Mouse (Mus musculus) gastrocnemius, postnatal 25 days (tissue): ENCODE measurements around the gene Ogfod1. TPM values are rescaled to one million over a fixed set of nuclear protein-coding genes. Genes with fewer than 3 reads are reported as not detected.

Experiments
- DNase-seq: peaks from one replicate; pipeline ENCODE4 v3.0.0; 2022
- total RNA-seq, 2 experiments: library from RNA; stranded (reverse); gene quantifications; 1 replicate in 1 of 2; 2 replicates in 1 of 2; pipeline ENCODE4 v1.2.3; 2021

Ogfod1 gene
- total RNA-seq, 2 experiments from 2014 or later: 21.5 to 22.8 TPM

DNA sequence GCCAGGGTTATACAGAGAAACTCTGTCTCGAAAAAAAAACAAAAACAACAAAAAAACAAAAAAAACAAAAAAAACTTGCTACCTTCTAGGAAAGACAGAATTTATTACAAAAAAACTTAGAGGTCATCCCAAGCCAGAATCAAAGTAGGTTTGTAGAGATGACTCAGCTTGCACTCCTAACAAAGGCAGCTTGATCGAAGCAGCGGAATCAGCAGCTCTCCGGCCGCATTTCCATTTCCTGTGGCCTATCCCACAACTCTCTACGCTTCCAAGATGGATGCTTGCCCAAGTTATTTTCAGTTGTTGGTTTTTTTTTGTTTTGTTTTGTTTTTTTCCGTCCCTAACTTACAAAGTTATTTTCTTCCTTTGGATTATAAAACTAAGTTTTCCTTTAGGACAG is 31.8 kb downstream of the Ogfod1 start:
- no peak for DNase-seq

DNA sequence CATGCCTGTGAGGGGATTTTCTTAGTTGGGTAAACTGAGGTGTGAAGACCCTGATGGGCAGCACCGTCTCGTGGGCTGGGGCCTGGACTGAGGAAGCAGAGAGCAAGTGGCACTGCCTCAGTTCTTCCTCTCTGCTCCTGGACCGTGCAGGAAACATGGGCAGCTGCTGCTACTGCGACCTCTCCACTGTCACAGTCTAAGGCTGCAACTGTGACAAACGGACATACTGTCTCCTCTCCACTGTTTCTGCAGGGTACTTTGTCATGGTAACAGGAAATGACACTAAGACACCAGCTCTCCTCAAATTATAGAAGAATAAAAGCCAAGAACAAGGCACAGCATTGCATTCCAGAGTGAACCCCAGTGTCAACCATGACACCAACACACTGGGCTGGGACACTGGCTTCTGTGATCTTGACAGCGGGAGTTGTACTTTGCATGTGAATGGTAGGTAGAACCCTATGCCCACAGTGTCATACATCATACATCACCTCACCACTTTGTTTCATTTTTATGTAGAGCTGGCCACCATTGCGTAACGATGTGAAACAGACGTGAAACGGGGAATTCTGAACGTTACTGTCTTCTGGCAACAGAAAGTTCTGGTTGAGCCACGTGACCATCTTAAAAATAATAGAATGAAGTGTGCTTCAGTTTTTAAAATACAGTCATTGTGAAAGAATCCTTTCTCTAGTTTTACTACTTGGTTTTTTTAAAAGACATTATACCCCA is 39.6 kb downstream of the Ogfod1 start:
- DNase-seq: no peak

DNA sequence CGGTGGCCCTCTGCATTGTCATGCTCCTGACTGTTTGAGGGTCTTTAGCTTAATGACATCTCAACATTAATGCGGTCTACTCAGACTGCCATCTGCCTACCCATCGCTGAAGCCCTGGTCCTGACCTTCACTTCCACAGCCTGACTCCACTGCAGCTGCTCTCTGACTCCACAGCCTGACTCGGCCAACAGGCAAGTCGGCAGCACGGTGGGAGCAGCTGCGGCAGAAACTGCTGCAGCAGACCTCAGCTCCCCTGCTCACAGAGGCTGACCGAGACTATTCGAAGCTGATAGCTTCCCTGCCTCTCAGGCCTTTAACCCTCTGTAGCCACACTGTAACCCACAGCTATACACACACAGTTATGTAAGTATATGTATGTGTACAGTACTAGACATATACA is 51.0 kb downstream of the Ogfod1 start:
- DNase-seq: no peak

DNA sequence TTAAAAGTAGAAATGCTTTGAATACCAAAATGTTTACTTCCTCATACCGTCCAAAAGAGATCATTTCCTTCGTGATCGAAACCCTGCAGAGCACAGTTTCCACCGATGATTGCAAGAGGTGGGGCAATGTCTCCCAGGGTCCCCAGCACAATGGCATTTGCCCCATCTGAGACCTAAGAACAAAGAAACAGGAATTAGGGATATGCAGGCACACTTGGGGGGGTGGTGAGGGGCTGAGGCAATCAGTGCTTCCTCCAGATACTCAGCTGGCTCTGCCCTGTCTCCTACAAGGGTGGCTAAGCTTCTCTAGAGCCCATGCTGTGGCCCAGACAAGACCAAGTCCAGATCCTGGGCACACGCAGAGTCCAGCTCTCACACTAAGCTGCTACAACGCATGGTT is 52.7 kb downstream of the Ogfod1 start:
- DNase-seq: no peak

DNA sequence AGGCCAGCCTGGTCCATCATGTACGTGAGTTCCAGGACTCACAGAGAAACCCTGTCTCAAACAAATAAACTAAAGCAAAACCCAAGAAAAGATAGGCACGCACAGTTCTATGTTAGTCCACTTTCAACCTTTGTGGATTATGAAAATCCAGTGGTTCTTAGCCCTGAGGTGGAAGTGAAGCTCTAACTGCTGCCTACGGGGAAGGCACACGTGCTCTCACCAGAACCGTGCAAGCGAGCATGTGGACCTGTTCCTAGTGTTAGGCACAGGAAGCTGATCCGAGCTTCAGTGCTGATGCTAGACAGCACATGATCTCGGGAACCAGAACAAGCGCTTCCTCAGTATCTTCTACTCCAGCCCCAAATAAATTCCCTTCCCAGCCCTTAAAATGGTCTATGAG is 55.9 kb downstream of the Ogfod1 start:
- DNase-seq: no peak

DNA sequence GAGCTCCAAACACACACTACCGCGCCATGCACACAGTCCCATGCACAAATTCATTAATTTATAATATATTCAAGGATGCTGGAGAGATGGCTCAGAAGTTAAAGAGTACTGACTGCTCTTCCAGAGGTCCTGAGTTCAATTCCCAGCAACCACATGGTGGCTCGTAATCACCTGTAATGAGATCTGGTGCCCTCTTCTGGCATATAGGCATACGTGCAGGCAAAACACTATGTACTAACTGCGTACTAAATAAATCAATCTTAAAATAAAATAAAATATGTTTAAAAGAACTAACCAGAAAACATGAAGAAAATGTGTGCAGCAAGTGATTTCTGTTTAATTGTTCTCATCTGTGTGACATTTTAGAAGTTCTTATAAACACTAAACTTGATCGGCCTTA is 57.3 kb downstream of the Ogfod1 start:
- no peak for DNase-seq

DNA sequence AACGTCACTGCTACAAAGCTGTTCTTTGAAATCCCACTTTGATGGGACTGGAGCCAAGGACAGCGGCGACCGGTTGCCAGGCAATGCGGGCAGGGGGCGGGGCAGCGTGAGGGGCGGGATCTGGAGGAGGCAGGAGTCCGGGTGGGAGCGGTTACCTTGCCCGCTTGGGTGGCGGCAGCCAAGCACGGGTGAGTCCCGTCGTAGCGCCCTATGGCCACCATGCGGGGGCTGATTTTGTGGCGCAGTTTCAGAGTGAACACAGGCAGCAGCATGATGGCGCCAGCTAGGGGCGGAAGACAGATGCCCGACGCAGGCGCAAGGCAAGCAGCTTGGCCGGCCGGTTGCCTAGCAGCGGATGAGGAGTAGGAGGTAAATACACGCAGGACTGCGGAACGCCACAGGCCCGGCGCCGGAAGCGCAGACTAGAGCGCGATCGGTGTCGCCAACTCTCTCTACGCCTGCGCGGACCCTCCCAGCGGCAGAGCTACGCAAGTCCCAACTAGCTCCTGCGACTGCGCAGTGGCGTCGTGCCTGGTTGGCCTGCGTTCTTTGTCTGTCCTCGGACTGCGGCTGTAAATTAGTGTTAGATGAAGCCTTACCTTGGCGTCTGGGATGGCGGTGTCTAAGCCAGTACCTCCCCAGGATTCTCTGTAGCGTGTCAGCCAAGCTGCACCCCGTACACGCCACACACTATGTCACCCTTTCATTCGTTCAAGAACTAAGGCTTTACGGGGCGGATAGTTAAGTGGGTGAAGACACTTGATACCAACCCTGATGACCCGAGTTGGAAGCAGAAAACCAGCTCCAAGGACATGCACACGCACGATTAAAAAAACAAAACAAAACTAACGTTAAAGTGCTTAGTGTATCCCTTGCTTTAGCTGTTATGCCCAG is 61.3 kb downstream of the Ogfod1 start, which contains the start of gene Bbs2:
TSS of gene Bbs2 (minus strand) at position 848 of the 894 bp plus-strand sequence.
- peak; percentile 100 for DNase-seq

DNA sequence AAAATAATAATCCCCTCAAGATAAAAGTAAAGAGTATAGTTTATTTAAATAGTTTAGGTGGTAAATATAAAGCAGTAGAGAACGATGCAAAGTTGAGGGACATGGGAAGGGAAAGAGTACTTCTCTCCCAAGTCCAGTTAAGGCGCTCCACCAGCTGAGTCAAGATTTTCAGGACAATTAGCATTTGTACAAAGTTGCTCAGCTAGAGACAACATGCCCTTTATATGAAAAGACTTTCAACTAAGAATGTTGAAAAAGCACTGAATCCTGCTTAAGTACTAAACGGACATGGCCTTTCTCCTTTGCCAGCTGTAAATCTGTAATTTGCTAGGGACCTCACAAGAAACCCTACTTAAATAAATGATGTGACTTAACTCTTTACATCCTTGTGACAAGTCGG is 62.0 kb downstream of the Ogfod1 start:
- DNase-seq: no peak

DNA sequence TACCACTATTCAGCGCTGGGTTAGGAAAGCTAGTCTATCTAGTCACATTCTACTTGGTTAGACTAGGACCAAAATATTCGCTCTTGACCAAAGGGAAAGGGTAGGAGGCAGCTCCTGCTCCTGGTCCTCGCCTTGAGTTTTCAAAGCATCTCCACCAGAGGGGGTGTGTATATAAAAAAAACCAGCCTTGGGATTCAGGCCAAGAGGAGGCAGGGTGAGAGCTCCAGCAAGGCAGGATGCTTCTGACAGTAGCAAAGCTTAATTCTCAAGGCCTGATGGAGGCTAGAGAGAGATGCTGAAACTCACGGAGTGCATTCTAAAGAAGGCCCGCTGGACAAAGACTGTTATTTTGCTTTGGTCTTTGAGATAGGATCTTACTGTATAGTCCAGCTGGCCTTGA is 67.1 kb downstream of the Ogfod1 start:
- no peak for DNase-seq

DNA sequence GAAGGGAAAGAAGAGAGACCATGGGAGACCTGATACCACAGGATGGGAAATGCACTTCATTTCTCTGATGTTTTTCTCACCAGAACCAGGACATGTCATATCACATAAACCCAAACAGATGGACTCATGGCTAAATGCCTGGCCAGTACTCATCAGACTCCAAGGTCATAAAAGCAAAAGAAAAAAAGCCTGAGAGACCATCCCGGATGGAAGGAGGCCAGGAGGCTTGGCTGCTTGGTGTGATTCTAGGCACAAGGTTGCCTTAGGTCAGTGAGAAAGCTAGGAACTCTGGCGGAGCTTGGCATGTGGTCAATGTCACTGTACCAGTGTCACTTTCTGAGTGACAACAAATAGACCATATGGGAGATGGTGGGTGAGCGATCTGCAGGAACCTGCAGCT is 70.9 kb downstream of the Ogfod1 start:
- DNase-seq: peak; percentile 26

DNA sequence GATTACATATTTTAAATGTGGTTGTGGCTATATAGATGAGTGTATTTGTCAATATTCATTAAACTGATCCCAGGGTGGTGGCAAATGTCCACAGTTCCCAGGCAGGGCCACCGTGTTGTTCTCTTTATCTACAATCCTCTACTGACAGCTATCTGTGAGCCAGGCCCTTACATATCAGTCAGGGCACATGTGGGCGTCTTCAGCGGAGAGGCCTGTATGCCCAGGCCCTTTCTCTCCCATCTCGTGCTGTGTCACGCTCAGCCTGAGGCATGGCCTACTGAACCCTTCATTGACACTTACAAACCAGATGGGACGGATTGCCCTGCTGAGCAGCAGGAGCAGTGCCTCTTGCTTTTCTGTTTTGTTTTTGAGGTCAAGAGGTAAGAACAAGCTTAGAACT is 72.4 kb downstream of the Ogfod1 start:
- no peak for DNase-seq

DNA sequence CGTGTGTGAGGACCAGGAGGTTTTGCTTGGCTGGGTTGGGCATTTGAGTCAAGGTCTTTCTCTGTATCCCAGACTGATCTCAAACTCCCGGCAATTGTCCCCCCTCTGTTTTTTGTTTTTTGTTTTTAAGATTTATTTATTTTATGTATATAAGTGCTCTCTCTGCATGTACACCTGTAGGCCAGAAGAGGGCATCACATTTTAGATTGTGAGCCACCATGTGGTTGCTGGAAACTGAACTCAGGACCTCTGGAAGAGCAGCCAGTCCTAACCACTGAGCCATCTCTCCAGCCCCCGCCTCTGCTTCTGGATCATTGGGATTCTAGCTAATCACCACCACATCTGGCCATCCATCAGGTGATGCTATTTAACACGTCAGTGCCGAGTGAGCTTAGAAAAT is 72.8 kb downstream of the Ogfod1 start:
- DNase-seq: no peak

DNA sequence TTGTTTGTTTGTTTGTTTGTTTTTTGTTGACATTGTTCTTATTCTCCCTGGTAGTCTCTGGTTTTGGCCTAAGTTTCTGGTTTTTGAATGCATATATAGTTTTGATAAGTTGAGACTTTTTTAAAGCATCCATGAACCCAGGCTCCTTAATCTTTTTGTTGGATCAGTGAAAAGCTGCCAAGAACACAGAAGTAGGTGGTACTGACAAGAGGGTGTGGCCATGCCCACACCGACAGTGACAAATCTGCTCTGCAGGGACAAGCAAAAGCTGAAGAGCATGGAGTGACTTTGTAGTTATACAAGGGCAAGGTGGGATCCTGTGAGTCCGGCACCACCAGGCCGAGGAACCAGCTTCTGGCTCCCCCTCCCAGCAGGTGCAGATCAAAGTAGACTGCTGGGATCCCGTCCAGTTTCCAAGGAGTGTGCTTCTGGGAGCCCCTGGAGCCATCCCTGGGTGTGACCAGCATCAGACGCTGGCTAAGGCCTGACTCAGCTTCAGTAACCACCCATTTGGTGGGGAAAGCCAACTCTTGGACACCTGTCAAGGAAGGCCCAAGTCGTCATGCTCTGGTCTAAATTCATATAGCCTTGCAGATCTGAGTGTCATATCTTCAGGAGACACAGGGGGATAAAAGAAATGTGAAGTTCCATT is 73.7 kb downstream of the Ogfod1 start:
- DNase-seq: no peak

DNA sequence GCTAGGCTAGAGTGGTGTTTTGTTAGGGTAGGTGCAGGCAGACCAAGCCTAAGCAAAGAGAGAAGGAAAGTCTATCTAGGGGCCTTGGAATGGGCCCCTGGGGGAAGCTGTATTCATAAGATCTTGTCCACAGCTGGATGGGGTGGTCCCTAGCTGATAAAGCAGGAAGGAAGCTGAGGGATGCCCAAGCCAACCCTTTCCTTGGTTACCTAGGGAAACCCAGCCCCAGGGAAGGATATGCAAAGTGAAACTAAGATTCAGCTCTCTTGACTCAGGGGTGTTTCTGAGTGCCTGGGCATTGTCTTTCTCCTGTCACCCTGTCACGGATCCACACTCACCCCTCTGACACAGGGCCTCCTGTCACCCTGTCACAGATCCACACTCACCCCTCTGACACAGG is 76.4 kb downstream of the Ogfod1 start:
- no peak for DNase-seq

DNA sequence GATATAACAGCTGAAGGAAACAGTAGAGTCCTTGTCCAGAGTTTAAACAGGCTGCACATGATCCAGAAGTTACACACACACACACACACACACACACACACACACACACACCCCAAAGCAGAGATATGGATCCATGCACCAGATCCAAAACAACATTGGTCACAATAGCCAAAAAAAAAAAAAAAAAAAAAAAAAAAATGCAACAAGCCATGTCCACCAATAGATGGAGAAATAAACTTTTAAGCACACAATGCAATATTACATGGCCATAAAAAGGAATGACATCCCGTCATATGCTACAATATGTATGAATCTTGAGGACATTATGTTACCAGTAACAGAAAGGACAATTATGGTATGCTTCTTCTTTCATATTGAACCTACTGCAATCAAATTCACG is 77.0 kb downstream of the Ogfod1 start:
- DNase-seq: no peak

Other genes with a start within 250 kb of the Ogfod1 start
- 10 to 100 TPM in 1 of 2 experiments, 1 to 10 TPM in 1; 9.7 to 10.7 TPM for gene Gnao1, start 227.2 kb upstream of the Ogfod1 start, total RNA-seq
- gene Amfr, start 24.4 kb upstream of the Ogfod1 start, total RNA-seq: 10 to 100 TPM; 78.0 to 83.5 TPM
- 10 to 100 TPM; 10.5 to 11.9 TPM for gene Nudt21, start 167 bp upstream of the Ogfod1 start, total RNA-seq
- gene Bbs2, start 61.7 kb downstream of the Ogfod1 start, total RNA-seq: 1 to 10 TPM; 1.5 to 2.3 TPM
- gene Mt4, start 100.0 kb downstream of the Ogfod1 start, total RNA-seq: not detected
- 1 to 10 TPM; 5.0 to 5.1 TPM for gene Mt3, start 115.4 kb downstream of the Ogfod1 start, total RNA-seq
- gene Mt2, start 135.5 kb downstream of the Ogfod1 start, total RNA-seq: 100 to 1,000 TPM in 1 of 2 experiments, 10 to 100 TPM in 1; 61.6 to 106 TPM
- 10 to 100 TPM; 63.7 to 91.7 TPM for gene Mt1, start 141.9 kb downstream of the Ogfod1 start, total RNA-seq
- 10 to 100 TPM in 1 of 2 experiments, 1 to 10 TPM in 1; 9.8 to 10.1 TPM for gene Nup93, start 177.4 kb downstream of the Ogfod1 start, total RNA-seq